Mouse (Mus musculus) liver, embryonic 16.5 days (tissue): ENCODE measurements around the gene Ppp1r12a. TPM values are rescaled to one million over a fixed set of nuclear protein-coding genes. Genes with fewer than 3 reads are reported as not detected.

Source experiments
- ATAC-seq: fragments of 200-750 bp; cut with Nextera tagmentation; 2 replicates; pipeline ENCODE4 v1.8.0; 2017; ENCODE audit warnings: low read depth, mild to moderate bottlenecking, moderate number of reproducible peaks, moderate library complexity
- H3K27ac ChIP-seq: fragments of 300-500 bp; sonication (generic); 2 replicates; pipeline ENCODE4 v1.5.1; 2014; ENCODE audit warnings: mild to moderate bottlenecking, low read length
- H3K27me3 ChIP-seq: fragments of 300-500 bp; sonication (generic); 2 replicates; pipeline ENCODE4 v1.6.1; 2014; ENCODE audit warnings: low read depth, low read length, mixed read lengths; ENCODE audit not compliant: control insufficient read depth, insufficient read depth
- H3K36me3 ChIP-seq: fragments of 300-500 bp; sonication (generic); 2 replicates; pipeline ENCODE4 v1.6.1; 2014; ENCODE audit warnings: mild to moderate bottlenecking; ENCODE audit not compliant: control insufficient read depth, insufficient read depth
- H3K4me1 ChIP-seq: fragments of 300-500 bp; sonication (generic); 2 replicates; pipeline ENCODE4 v1.6.1; 2014; ENCODE audit warnings: low read depth, low read length, mixed read lengths; ENCODE audit not compliant: control insufficient read depth
- H3K4me2 ChIP-seq: fragments of 300-500 bp; sonication (generic); 2 replicates; pipeline ENCODE4 v1.6.1; 2014; ENCODE audit warnings: low read depth, low read length, mixed read lengths
- H3K4me3 ChIP-seq: fragments of 300-500 bp; sonication (generic); 2 replicates; pipeline ENCODE4 v1.5.1; 2014; ENCODE audit warnings: low read depth, mild to moderate bottlenecking, low read length
- H3K9ac ChIP-seq: fragments of 300-500 bp; sonication (generic); 2 replicates; pipeline ENCODE4 v1.6.1; 2014; ENCODE audit warnings: low read depth, low read length
- H3K9me3 ChIP-seq: fragments of 300-500 bp; sonication (generic); replicated peaks from 2 replicates; pipeline ENCODE4 v1.6.1; 2016; ENCODE audit warnings: low read length; ENCODE audit not compliant: control insufficient read depth
- WGBS: fragments of 180-500 bp; shearing (Covaris S2); extraction: QIAGEN DNeasy Blood & Tissue Kit; methylation state at CpG from one replicate; pipeline ENCODE4 v1.1.7; 2014; ENCODE audit not compliant: insufficient replicate concordance; 5-methylcytosine and 5-hydroxymethylcytosine counted together
- polyA plus RNA-seq: library from polyadenylated mRNA; unstranded; fragments of >200 nt; fragmentation: Nextera tagmentation; extraction: Ambion mirVana; gene quantifications from 2 replicates; pipeline ENCODE4 v1.2.1, GENCODE M21; 2015

Gene Ppp1r12a
- polyA plus RNA-seq, 1 experiment from 2014 or later, result 29.7 TPM

GRCm38 (mm10) chr10:108171637-108172036 is 9.6 kb downstream of the Ppp1r12a start:
- Histone ChIP-seq H3K4me3 (no peak overlapping the region), H3K4me2 (no peak overlapping the region), H3K9me3 (no peaks in the 10 kb centered on the region), H3K4me1 (peaks cover 24% of the 10 kb centered on the region), H3K27me3 (no peaks in the 10 kb centered on the region), H3K9ac (no peak overlapping the region), H3K27ac (no peak overlapping the region), H3K36me3 (no peaks in the 10 kb centered on the region)
- 46% methylated on average over 3 of the region's 3 CpGs for WGBS
- no peak for ATAC-seq

DNA sequence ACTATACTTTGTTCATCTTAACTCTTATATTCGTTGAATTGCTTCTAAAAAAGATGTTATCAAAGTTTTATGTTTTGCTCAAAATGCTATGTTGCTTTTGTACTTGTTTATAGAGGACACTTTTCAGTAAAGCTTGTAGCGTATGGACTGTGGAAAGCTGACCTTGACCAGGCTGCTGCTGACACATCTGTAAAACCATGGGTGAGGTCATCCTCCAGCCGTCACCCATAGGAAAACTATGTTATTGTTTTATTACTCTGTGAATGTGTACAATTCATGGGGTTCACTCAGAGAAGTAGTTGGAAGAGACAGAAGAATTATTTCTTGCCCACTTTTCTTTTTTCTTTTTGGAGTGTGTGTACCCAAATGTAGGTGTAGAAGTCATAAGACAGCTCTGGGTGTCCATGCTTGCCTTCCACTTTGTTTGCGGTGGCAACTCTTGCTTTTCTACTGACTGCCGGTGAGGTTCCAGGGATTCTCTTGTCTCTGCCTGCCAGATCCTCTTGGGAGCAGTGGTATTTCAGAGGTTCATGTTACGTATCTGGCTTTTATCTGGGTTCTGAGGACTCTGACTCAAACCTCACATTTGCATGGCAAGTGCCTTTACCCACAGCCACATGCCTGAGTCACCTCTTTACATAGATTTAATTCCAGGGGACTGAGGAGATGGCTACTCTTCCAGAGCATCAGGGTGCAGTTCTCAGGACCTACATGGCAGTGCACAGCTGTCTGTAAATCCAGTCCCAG is 11.0 kb downstream of the Ppp1r12a start:
- H3K4me3 ChIP-seq, result no peak overlapping the region
- H3K9ac ChIP-seq, result 0 out of 2 replicates have a peak overlapping the region, but pooled peaks have one; percentile 24
- ATAC-seq, result peak; percentile 14; the same call in 1 of the 2 replicates
- no peaks in the 10 kb centered on the region for H3K9me3 ChIP-seq
- WGBS, result 43% methylated on average over 6 of the region's 6 CpGs
- no peak overlapping the region for H3K27ac ChIP-seq
- no peaks in the 10 kb centered on the region for H3K36me3 ChIP-seq
- 0 out of 2 replicates have a peak overlapping the region, but pooled peaks have one; percentile 27 for H3K4me2 ChIP-seq
- peaks cover 21% of the 10 kb centered on the region for H3K4me1 ChIP-seq
- no peaks in the 10 kb centered on the region for H3K27me3 ChIP-seq

DNA sequence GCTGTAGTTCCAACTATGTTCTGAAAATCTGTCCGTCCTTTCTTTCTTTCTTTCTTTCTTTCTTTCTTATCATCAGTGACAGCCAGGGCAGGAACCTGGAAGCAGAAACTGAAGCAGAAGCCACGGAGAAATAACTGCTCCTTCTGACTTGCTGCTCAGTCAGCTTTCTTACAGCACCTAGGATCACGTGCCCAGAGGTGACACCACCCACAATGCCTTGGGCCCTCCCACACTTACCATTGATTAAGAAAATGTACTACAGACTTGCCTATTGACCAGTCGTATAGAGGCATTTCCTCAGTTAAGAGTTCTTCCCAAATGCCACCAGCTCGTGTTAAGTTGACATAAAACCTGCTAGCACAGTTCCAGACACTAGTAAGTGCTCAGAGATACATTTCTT is 12.1 kb downstream of the Ppp1r12a start:
- peaks cover 25% of the 10 kb centered on the region for H3K4me1 ChIP-seq
- no peaks in the 10 kb centered on the region for H3K9me3 ChIP-seq
- no peak overlapping the region for H3K9ac ChIP-seq
- no peak overlapping the region for H3K4me2 ChIP-seq
- 38% methylated on average over 5 of the region's 5 CpGs for WGBS
- no peaks in the 10 kb centered on the region for H3K36me3 ChIP-seq
- ATAC-seq, result peak; percentile 79
- H3K27ac ChIP-seq, result 0 out of 2 replicates have a peak overlapping the region, but pooled peaks have one; percentile 55
- H3K4me3 ChIP-seq, result no peak overlapping the region
- no peaks in the 10 kb centered on the region for H3K27me3 ChIP-seq

- Histone ChIP-seq H3K27me3 (no peaks in the 10 kb centered on the region), H3K4me3 (no peak overlapping the region), H3K4me2 (no peak overlapping the region), H3K9ac (no peak overlapping the region), H3K36me3 (no peaks in the 10 kb centered on the region), H3K27ac (no peak overlapping the region), H3K9me3 (no peaks in the 10 kb centered on the region), H3K4me1 (peaks cover 30% of the 10 kb centered on the region)
- 48% methylated on average over 2 of the region's 2 CpGs for WGBS
- ATAC-seq, result no peak
These were observed 13.9 kb downstream of the Ppp1r12a start for GRCm38 (mm10) chr10:108175885-108176284.

- ATAC-seq, result no peak
- Histone ChIP-seq H3K9me3 (no peaks in the 10 kb centered on the region), H3K27me3 (no peaks in the 10 kb centered on the region), H3K36me3 (no peaks in the 10 kb centered on the region), H3K9ac (no peak overlapping the region), H3K4me3 (no peak overlapping the region), H3K4me2 (no peak overlapping the region), H3K4me1 (peaks cover 17% of the 10 kb centered on the region), H3K27ac (no peak overlapping the region)
- 54% methylated on average over 6 of the region's 6 CpGs for WGBS
These were observed 16.4 kb downstream of the Ppp1r12a start for GRCm38 (mm10) chr10:108178285-108178848.

GRCm38 (mm10) chr10:108179404-108179803 is 17.4 kb downstream of the Ppp1r12a start:
- Histone ChIP-seq H3K9ac (no peak overlapping the region), H3K4me3 (no peak overlapping the region), H3K27ac (peak overlapping the region; percentile 5; the same call in 1 of the 2 replicates), H3K27me3 (no peaks in the 10 kb centered on the region), H3K4me1 (peaks cover 12% of the 10 kb centered on the region), H3K4me2 (no peak overlapping the region), H3K36me3 (no peaks in the 10 kb centered on the region), H3K9me3 (no peaks in the 10 kb centered on the region)
- 23% methylated on average over 3 of the region's 3 CpGs for WGBS
- peak; percentile 30; the same call in 1 of the 2 replicates for ATAC-seq

DNA sequence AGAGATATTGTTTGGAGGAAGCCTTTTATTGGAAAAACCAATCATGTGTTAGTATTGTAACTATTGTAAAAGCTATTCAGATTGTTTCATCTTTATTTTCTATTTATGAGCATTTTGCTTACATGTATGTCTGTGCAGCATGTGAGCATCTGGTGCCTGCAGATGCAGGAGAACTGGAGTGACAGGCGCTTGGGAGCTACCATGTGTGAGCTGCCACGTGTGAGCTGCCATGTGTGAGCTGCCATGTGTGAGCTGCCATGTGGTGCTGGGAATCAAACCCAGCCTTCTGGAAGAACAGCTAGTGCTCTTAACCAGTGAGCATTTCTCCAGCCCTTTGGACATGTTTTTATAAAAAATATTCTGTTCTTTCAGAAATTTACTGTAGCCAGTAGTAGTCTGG is 18.3 kb downstream of the Ppp1r12a start:
- H3K9me3 ChIP-seq, result no peaks in the 10 kb centered on the region
- peaks cover 12% of the 10 kb centered on the region for H3K4me1 ChIP-seq
- H3K36me3 ChIP-seq, result no peaks in the 10 kb centered on the region
- ATAC-seq, result no peak
- 68% methylated on average over 2 of the region's 2 CpGs for WGBS
- no peak overlapping the region for H3K4me2 ChIP-seq
- no peak overlapping the region for H3K4me3 ChIP-seq
- no peak overlapping the region for H3K27ac ChIP-seq
- H3K9ac ChIP-seq, result no peak overlapping the region
- no peaks in the 10 kb centered on the region for H3K27me3 ChIP-seq

DNA sequence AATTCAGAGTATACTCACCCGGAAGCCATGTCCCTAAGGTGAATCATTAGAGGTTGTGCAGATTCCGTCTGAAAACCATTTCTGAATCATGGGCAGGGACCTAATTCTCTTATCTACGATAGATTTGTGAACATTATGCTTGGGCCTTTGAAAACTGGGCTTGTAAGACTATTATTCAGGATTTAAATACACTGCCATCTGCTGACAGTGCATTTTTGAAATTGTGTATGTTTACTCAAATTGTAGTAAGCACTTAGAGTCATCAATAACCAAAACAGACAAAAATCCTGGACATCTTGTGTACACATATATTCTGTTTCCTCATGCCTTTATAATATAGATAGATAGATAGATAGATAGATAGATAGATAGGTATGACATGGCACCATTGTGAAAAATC is 19.9 kb downstream of the Ppp1r12a start:
- H3K4me1 ChIP-seq, result peaks cover 12% of the 10 kb centered on the region

GRCm38 (mm10) chr10:108182386-108182785 is 20.4 kb downstream of the Ppp1r12a start:
- Histone ChIP-seq H3K9ac (no peak overlapping the region), H3K9me3 (no peaks in the 10 kb centered on the region), H3K4me1 (peaks cover 12% of the 10 kb centered on the region), H3K4me3 (no peak overlapping the region), H3K4me2 (no peak overlapping the region), H3K27me3 (no peaks in the 10 kb centered on the region), H3K27ac (no peak overlapping the region), H3K36me3 (no peaks in the 10 kb centered on the region)
- 85% methylated on average over 4 of the region's 4 CpGs for WGBS
- no peak for ATAC-seq

More for the DNA sequence above, 19.9 kb downstream of the Ppp1r12a start:
- H3K9ac ChIP-seq, result no peak overlapping the region
- H3K27ac ChIP-seq, result no peak overlapping the region
- no peaks in the 10 kb centered on the region for H3K9me3 ChIP-seq
- no peak for ATAC-seq
- H3K4me2 ChIP-seq, result no peak overlapping the region
- H3K27me3 ChIP-seq, result no peaks in the 10 kb centered on the region
- WGBS, result 57% methylated on average over 3 of the region's 3 CpGs
- no peaks in the 10 kb centered on the region for H3K36me3 ChIP-seq
- H3K4me3 ChIP-seq, result no peak overlapping the region
